Mouse (Mus musculus): ENCODE measurements around the gene Fam19a2. TPM values are rescaled to one million over a fixed set of nuclear protein-coding genes. Genes with fewer than 3 reads are reported as not detected.

Fam19a2 gene
- polyA plus RNA-seq, 1 experiment from 2014 or later, result 0.51 TPM

DNA sequence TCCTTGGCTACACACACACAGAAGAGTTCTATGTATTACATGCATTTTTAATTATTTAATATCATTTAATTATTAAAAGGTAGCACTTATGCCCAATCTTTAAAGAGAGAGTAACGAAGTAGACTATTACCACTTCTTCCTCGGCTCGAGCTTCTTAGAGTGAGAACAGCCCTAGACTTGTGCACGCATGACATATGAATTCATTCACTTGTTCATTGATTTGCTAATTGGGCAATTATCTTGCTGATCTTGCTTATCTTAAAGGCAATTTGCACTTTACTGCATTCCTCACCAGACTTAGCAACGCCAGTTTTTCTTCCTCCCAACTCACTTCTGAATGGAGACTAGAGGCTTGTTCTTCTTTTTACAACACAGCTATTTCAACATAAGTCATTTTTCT is 196.7 kb downstream of the Fam19a2 start:
- H3K27ac ChIP-seq (replicated peaks in 1 of 2; ENCODE audit: control insufficient read depth in 1 of 2, insufficient read depth in 1 of 2, low read depth in 2 of 2, low read length in 2 of 2), result no peak overlapping the region
- no peak overlapping the region for H3K9ac ChIP-seq (ENCODE audit: low read length)
- H3K36me3 ChIP-seq (ENCODE audit: control insufficient read depth, insufficient read depth, low read length), result no peaks in the 10 kb centered on the region
- no peaks in the 10 kb centered on the region for H3K27me3 ChIP-seq (ENCODE audit: control insufficient read depth, insufficient read depth, low read length)
- ATAC-seq (ENCODE audit: insufficient number of reproducible peaks, insufficient read depth, low FRiP score, low read depth), result no peak
- WGBS, result 75% methylated on average over 5 of the region's 5 CpGs
- no peak overlapping the region for H3K4me3 ChIP-seq (ENCODE audit: control insufficient read depth in 1 of 2, insufficient read depth in 1 of 2, low read depth in 1 of 2, low read length in 2 of 2)
- no peak overlapping the region for H3K4me2 ChIP-seq (ENCODE audit: low read length)
- no peaks in the 10 kb centered on the region for H3K9me3 ChIP-seq (ENCODE audit: control insufficient read depth, low read length)
- H3K4me1 ChIP-seq (ENCODE audit: control insufficient read depth in 2 of 2, insufficient read depth in 2 of 2, low read length in 2 of 2), result no peaks in the 10 kb centered on the region

DNA sequence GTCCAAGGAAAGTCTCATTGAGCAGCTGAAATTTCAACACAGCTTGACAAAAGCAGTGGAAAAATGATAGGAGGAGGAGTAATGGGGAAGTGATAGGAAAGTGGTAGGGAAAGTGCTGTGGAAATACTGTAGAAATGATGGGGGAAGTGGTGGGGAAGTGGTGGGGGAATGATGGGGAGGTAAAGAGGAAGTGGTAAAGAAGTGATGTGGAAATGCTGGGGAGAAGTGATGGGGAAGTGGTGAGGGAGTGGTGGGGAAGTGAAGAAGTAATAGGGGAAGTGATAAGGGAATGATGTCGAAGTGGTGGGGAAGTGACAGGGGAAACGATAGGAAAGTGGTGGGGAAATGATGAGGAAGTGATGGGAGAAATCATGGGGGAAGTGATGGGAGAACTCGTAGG is 198.5 kb downstream of the Fam19a2 start:
- H3K27ac ChIP-seq (replicated peaks in 1 of 2; ENCODE audit: control insufficient read depth in 1 of 2, insufficient read depth in 1 of 2, low read depth in 2 of 2, low read length in 2 of 2), result no peak overlapping the region
- H3K36me3 ChIP-seq (ENCODE audit: control insufficient read depth, insufficient read depth, low read length), result no peaks in the 10 kb centered on the region
- H3K4me2 ChIP-seq (ENCODE audit: low read length), result no peak overlapping the region
- H3K4me1 ChIP-seq (ENCODE audit: control insufficient read depth in 2 of 2, insufficient read depth in 2 of 2, low read length in 2 of 2), result no peaks in the 10 kb centered on the region
- H3K27me3 ChIP-seq (ENCODE audit: control insufficient read depth, insufficient read depth, low read length), result no peaks in the 10 kb centered on the region
- H3K9me3 ChIP-seq (ENCODE audit: control insufficient read depth, low read length), result no peaks in the 10 kb centered on the region
- H3K9ac ChIP-seq (ENCODE audit: low read length), result no peak overlapping the region
- ATAC-seq (ENCODE audit: insufficient number of reproducible peaks, insufficient read depth, low FRiP score, low read depth), result no peak
- WGBS, result 72% methylated on average over 3 of the region's 3 CpGs
- H3K4me3 ChIP-seq (ENCODE audit: control insufficient read depth in 1 of 2, insufficient read depth in 1 of 2, low read depth in 1 of 2, low read length in 2 of 2), result no peak overlapping the region

DNA sequence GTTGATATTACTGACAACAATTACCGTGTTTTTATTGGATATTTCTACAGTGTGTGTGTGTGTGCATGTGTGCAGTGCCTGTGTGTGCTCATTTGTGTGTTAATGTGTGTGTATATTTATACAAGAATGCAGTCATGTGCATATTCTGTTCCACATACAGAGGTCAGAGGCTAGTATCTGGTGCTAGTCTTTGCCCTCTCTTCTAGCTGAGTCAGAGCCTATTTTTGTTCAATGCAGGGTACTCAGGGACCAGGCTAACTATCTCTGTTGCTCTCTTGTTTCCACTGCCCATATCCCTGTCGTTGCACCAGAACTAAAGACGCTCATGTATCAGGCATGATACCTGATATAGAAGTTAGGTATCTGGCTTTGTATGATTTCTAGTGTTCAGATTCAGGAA is 251.0 kb downstream of the Fam19a2 start:
- WGBS, result 53% methylated on average over 3 of the region's 3 CpGs
- ATAC-seq (ENCODE audit: insufficient number of reproducible peaks, insufficient read depth, low FRiP score, low read depth), result no peak

DNA sequence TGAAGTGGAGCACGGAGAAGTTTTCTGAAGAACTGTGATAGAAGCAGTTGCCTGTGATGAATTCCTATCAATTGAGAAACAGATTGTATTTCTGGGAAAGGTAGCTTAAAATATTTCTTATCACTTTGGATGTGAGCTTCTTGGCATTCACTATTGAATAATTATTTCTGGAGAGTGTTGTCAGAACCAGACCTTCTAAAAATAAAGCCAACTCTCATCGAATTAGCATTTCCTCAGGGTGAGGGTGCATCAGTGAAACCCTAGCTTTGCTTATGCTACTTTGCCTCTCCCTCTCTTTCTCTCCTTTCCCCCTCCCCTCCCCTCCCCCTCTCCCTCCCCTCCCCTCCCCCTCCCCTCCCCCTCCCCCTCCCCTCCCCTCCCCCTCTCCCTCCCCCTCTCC is 256.8 kb downstream of the Fam19a2 start:
- H3K4me2 ChIP-seq (ENCODE audit: low read length), result no peak overlapping the region
- WGBS, result 37% methylated on average over 2 of the region's 2 CpGs
- peak overlapping the region in 1 of 2 experiments; percentile 59; a peak in 2 of 4 replicates for H3K27ac ChIP-seq (replicated peaks in 1 of 2; ENCODE audit: control insufficient read depth in 1 of 2, insufficient read depth in 1 of 2, low read depth in 2 of 2, low read length in 2 of 2)
- H3K4me1 ChIP-seq (ENCODE audit: control insufficient read depth in 2 of 2, insufficient read depth in 2 of 2, low read length in 2 of 2), result peaks cover 0 to 11% of the 10 kb centered on the region in 2 experiments; a peak in 1 of 4 replicates
- no peak overlapping the region for H3K4me3 ChIP-seq (ENCODE audit: control insufficient read depth in 1 of 2, insufficient read depth in 1 of 2, low read depth in 1 of 2, low read length in 2 of 2)
- no peak overlapping the region for H3K9ac ChIP-seq (ENCODE audit: low read length)
- H3K27me3 ChIP-seq (ENCODE audit: control insufficient read depth, insufficient read depth, low read length), result no peaks in the 10 kb centered on the region
- no peaks in the 10 kb centered on the region for H3K36me3 ChIP-seq (ENCODE audit: control insufficient read depth, insufficient read depth, low read length)
- peaks cover 16% of the 10 kb centered on the region; the same call in 1 of the 2 replicates for H3K9me3 ChIP-seq (ENCODE audit: control insufficient read depth, low read length)
- ATAC-seq (ENCODE audit: insufficient number of reproducible peaks, insufficient read depth, low FRiP score, low read depth), result no peak

More for the DNA sequence above, 251.0 kb downstream of the Fam19a2 start:
- H3K27ac ChIP-seq (replicated peaks in 1 of 2; ENCODE audit: control insufficient read depth in 1 of 2, insufficient read depth in 1 of 2, low read depth in 2 of 2, low read length in 2 of 2), result no peak overlapping the region
- H3K36me3 ChIP-seq (ENCODE audit: control insufficient read depth, insufficient read depth, low read length), result no peaks in the 10 kb centered on the region
- H3K4me1 ChIP-seq (ENCODE audit: control insufficient read depth in 2 of 2, insufficient read depth in 2 of 2, low read length in 2 of 2), result peaks cover 0 to 4% of the 10 kb centered on the region in 2 experiments; a peak in 1 of 4 replicates
- H3K9ac ChIP-seq (ENCODE audit: low read length), result no peak overlapping the region
- H3K4me2 ChIP-seq (ENCODE audit: low read length), result no peak overlapping the region
- no peaks in the 10 kb centered on the region for H3K27me3 ChIP-seq (ENCODE audit: control insufficient read depth, insufficient read depth, low read length)
- H3K4me3 ChIP-seq (ENCODE audit: control insufficient read depth in 1 of 2, insufficient read depth in 1 of 2, low read depth in 1 of 2, low read length in 2 of 2), result no peak overlapping the region
- no peaks in the 10 kb centered on the region for H3K9me3 ChIP-seq (ENCODE audit: control insufficient read depth, low read length)

DNA sequence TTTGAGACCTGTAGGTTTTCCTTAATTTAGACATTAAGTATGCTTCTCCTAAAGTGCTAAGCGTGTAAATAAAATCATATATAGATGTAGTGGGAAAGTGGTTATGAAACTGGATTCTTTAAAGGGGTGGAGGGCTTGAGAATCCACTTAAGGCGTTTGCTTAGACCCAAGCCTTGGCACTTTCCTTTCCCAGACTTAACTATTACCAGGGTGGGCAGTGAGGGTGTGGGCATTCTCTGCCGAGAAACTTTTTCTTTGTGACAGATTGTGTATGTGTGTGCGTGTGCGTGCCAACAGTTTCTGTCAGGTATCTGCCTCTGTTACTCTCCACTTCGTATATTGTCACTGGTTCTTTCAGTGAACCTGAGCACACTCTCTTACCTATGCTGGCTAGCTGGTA is 257.4 kb downstream of the Fam19a2 start:
- Histone ChIP-seq H3K4me2 (ENCODE audit: low read length) (no peak overlapping the region), H3K36me3 (ENCODE audit: control insufficient read depth, insufficient read depth, low read length) (no peaks in the 10 kb centered on the region), H3K4me1 (ENCODE audit: control insufficient read depth in 2 of 2, insufficient read depth in 2 of 2, low read length in 2 of 2) (peaks cover 0 to 11% of the 10 kb centered on the region in 2 experiments; a peak in 1 of 4 replicates), H3K4me3 (ENCODE audit: control insufficient read depth in 1 of 2, insufficient read depth in 1 of 2, low read depth in 1 of 2, low read length in 2 of 2) (no peak overlapping the region), H3K27me3 (ENCODE audit: control insufficient read depth, insufficient read depth, low read length) (no peaks in the 10 kb centered on the region), H3K9ac (ENCODE audit: low read length) (no peak overlapping the region), H3K27ac (replicated peaks in 1 of 2; ENCODE audit: control insufficient read depth in 1 of 2, insufficient read depth in 1 of 2, low read depth in 2 of 2, low read length in 2 of 2) (peak overlapping the region in 1 of 2 experiments; percentile 41; a peak in 1 of 4 replicates), H3K9me3 (ENCODE audit: control insufficient read depth, low read length) (peaks cover 16% of the 10 kb centered on the region; the same call in 1 of the 2 replicates)
- 87% methylated on average over 6 of the region's 6 CpGs for WGBS
- no peak for ATAC-seq (ENCODE audit: insufficient number of reproducible peaks, insufficient read depth, low FRiP score, low read depth)

DNA sequence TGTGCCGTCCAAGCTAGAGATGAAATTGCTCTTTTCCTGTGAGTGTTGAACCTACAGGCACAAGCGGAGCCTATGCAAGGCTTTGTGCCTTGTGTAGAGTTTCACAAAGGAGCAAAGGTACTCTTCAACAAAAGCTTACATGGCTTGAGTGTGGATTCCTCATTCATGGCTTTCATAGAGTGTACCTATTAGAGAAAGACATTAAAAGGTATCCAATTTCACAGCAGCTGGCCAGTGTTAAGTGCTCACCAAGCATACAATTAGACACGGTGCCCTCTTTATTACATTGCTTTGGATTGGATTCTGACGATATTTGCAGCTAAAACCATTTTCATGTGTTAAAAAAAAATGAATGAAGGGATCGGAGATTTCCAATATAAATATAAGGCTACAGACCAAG is 261.6 kb downstream of the Fam19a2 start:
- 86% methylated on average over 5 of the region's 5 CpGs for WGBS
- Histone ChIP-seq H3K27me3 (ENCODE audit: control insufficient read depth, insufficient read depth, low read length) (no peaks in the 10 kb centered on the region), H3K4me2 (ENCODE audit: low read length) (no peak overlapping the region), H3K9ac (ENCODE audit: low read length) (no peak overlapping the region), H3K9me3 (ENCODE audit: control insufficient read depth, low read length) (peaks cover 16% of the 10 kb centered on the region; the same call in 1 of the 2 replicates), H3K27ac (replicated peaks in 1 of 2; ENCODE audit: control insufficient read depth in 1 of 2, insufficient read depth in 1 of 2, low read depth in 2 of 2, low read length in 2 of 2) (no peak overlapping the region), H3K4me3 (ENCODE audit: control insufficient read depth in 1 of 2, insufficient read depth in 1 of 2, low read depth in 1 of 2, low read length in 2 of 2) (no peak overlapping the region), H3K36me3 (ENCODE audit: control insufficient read depth, insufficient read depth, low read length) (no peaks in the 10 kb centered on the region), H3K4me1 (ENCODE audit: control insufficient read depth in 2 of 2, insufficient read depth in 2 of 2, low read length in 2 of 2) (peaks cover 0 to 6% of the 10 kb centered on the region in 2 experiments; a peak in 1 of 4 replicates)
- ATAC-seq (ENCODE audit: insufficient number of reproducible peaks, insufficient read depth, low FRiP score, low read depth), result no peak

DNA sequence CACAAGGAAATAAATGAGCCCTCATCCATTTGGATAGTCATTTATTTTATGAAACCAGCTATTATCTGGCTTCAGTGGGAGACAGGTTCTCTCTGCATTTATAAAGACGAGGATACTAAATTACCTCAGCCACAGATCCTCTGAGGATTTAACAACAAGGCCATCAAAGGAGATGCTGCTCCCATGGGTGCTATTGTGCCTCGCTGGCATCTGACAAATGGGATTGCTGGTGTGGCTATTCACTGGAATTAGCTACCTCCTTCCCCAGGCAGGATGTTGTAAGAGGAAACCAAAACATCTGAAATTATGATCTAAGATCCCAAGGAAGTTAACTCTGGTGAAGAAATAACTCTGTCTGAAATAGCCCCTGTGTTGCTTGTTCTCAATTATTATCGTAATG is 262.3 kb downstream of the Fam19a2 start:
- no peak for ATAC-seq (ENCODE audit: insufficient number of reproducible peaks, insufficient read depth, low FRiP score, low read depth)
- H3K9ac ChIP-seq (ENCODE audit: low read length), result no peak overlapping the region
- whole genome bisulfite sequencing, result 70% methylated on average over 3 of the region's 3 CpGs
- peaks cover 0 to 3% of the 10 kb centered on the region in 2 experiments; a peak in 1 of 4 replicates for H3K4me1 ChIP-seq (ENCODE audit: control insufficient read depth in 2 of 2, insufficient read depth in 2 of 2, low read length in 2 of 2)
- H3K4me3 ChIP-seq (ENCODE audit: control insufficient read depth in 1 of 2, insufficient read depth in 1 of 2, low read depth in 1 of 2, low read length in 2 of 2), result no peak overlapping the region
- no peak overlapping the region for H3K4me2 ChIP-seq (ENCODE audit: low read length)
- no peaks in the 10 kb centered on the region for H3K27me3 ChIP-seq (ENCODE audit: control insufficient read depth, insufficient read depth, low read length)
- peaks cover 16% of the 10 kb centered on the region; the same call in 1 of the 2 replicates for H3K9me3 ChIP-seq (ENCODE audit: control insufficient read depth, low read length)
- H3K27ac ChIP-seq (replicated peaks in 1 of 2; ENCODE audit: control insufficient read depth in 1 of 2, insufficient read depth in 1 of 2, low read depth in 2 of 2, low read length in 2 of 2), result no peak overlapping the region
- H3K36me3 ChIP-seq (ENCODE audit: control insufficient read depth, insufficient read depth, low read length), result no peaks in the 10 kb centered on the region

DNA sequence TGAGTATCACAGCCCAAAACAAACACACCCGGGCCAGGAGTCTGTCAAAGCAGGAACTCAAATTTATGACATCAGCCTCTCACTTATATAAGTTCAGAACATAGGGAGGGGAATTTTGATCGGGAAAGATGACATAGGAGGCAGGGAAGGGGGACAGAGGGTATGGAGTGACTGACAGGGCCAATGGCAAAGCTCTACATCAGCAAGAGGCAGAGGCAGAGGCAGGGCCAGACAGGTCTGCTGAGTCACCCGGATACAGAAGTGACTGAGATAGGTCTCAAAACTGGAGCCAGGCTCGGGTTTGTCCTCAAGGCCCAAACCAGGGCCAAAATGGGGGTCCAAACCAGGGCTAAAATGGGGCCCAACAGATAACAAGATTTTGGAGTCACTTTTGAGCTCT is 272.3 kb downstream of the Fam19a2 start:
- Histone ChIP-seq H3K27me3 (ENCODE audit: control insufficient read depth, insufficient read depth, low read length) (no peaks in the 10 kb centered on the region), H3K27ac (replicated peaks in 1 of 2; ENCODE audit: control insufficient read depth in 1 of 2, insufficient read depth in 1 of 2, low read depth in 2 of 2, low read length in 2 of 2) (no peak overlapping the region), H3K9me3 (ENCODE audit: control insufficient read depth, low read length) (no peaks in the 10 kb centered on the region), H3K4me1 (ENCODE audit: control insufficient read depth in 2 of 2, insufficient read depth in 2 of 2, low read length in 2 of 2) (no peaks in the 10 kb centered on the region), H3K4me2 (ENCODE audit: low read length) (no peak overlapping the region), H3K9ac (ENCODE audit: low read length) (no peak overlapping the region), H3K4me3 (ENCODE audit: control insufficient read depth in 1 of 2, insufficient read depth in 1 of 2, low read depth in 1 of 2, low read length in 2 of 2) (no peak overlapping the region), H3K36me3 (ENCODE audit: control insufficient read depth, insufficient read depth, low read length) (no peaks in the 10 kb centered on the region)
- WGBS, result 68% methylated on average over 4 of the region's 4 CpGs
- ATAC-seq (ENCODE audit: insufficient number of reproducible peaks, insufficient read depth, low FRiP score, low read depth), result no peak

All from heart, embryonic 14.5 days (tissue).